14 mouse cellular contexts compared by ENCODE assay signal in genomic region chr14:120542445-120542844, GRCm38 (mm10).
"Had no signal": no experiment of that assay in that cellular context is flagged by ENCODE, and none has a peak within 500 bp of the region (broad histone marks: within the 10 kb centered on the region; RNA-seq: fewer than 3 reads in every experiment).

No protein-coding gene starts in this region.

- ATAC-seq: midbrain, embryonic 13.5 days had no signal

- H3K9ac ChIP-seq: kidney, embryonic 15.5 days; limb, embryonic 13.5 days; liver, embryonic 15.5 days; lung, embryonic 14.5 days; midbrain, embryonic 13.5 days; neural tube, embryonic 15.5 days; stomach, embryonic 15.5 days had no signal

- H3K4me1 ChIP-seq: kidney, embryonic 15.5 days; limb, embryonic 13.5 days; liver, embryonic 15.5 days; midbrain, embryonic 13.5 days; neural tube, embryonic 15.5 days; stomach, embryonic 15.5 days had no signal

- DNase-seq: kidney, postnatal 14 days; left cerebral cortex, postnatal 4 days; lung, embryonic 14.5 days; right cerebral cortex, adult 18-20 months; right cerebral cortex, postnatal 25 days; spleen, adult 18-20 months; thymus, postnatal 36 days had no signal

- H3K27me3 ChIP-seq: kidney, embryonic 15.5 days; limb, embryonic 13.5 days; liver, embryonic 15.5 days; midbrain, embryonic 13.5 days; neural tube, embryonic 15.5 days; stomach, embryonic 15.5 days had no signal

- H3K4me2 ChIP-seq: kidney, embryonic 15.5 days; limb, embryonic 13.5 days; liver, embryonic 15.5 days; lung, embryonic 14.5 days; midbrain, embryonic 13.5 days; neural tube, embryonic 15.5 days; stomach, embryonic 15.5 days had no signal

- H3K9me3 ChIP-seq: kidney, embryonic 15.5 days; limb, embryonic 13.5 days; liver, embryonic 15.5 days; midbrain, embryonic 13.5 days; neural tube, embryonic 15.5 days; stomach, embryonic 15.5 days had no signal

- H3K4me3 ChIP-seq: kidney, embryonic 15.5 days; limb, embryonic 13.5 days; liver, embryonic 15.5 days; midbrain, embryonic 13.5 days; myocyte; neural tube, embryonic 15.5 days; stomach, embryonic 15.5 days had no signal

- H3K27ac ChIP-seq: kidney, embryonic 15.5 days; limb, embryonic 13.5 days; liver, embryonic 15.5 days; midbrain, embryonic 13.5 days; neural tube, embryonic 15.5 days; stomach, embryonic 15.5 days had no signal

- H3K36me3 ChIP-seq: kidney, embryonic 15.5 days; limb, embryonic 13.5 days; liver, embryonic 15.5 days; midbrain, embryonic 13.5 days; neural tube, embryonic 15.5 days; stomach, embryonic 15.5 days had no signal
